Mouse (Mus musculus): ENCODE results near the gene 4632433K11Rik.

DNA sequence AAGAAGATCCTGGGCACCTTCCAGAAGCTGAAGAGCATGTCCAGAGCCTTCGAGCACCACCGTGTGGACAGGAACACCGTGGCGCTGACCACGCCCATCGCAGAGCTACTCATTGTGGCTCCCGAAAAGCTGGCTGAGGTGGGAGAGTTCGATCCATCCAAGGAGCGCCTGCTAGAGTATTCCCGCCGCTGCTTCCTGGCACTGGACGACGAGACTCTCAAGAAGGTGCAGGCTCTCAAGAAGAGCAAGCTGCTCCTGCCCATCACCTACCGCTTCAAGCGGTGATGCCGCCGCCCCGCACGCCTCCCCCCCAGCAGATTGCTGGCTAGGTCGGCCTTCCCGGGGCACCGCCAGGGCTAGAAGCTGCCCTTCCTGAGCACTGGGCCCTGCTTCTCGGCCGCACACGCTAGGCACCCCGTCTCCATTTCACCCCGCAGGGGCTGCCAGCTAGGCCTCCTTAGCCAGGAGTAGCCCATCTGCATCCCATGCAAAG, 26.4 kb downstream of the 4632433K11Rik start:
- peak; percentile 36 to 72 (median 69); a peak in 5 of 6 replicates for TF ChIP-seq CTCF (IDR thresholded peaks at IDR 0.05 in 2 of 3, conservative IDR thresholded peaks at IDR 0.05 in 1 of 3; ENCODE audit: control insufficient read depth in 1 of 3, insufficient read depth in 1 of 3, low read depth in 2 of 3, low read length in 3 of 3, poor library complexity in 1 of 3, severe bottlenecking in 1 of 3)
- no peak for TF ChIP-seq BHLHE40 (IDR thresholded peaks at IDR 0.05; ENCODE audit: borderline replicate concordance, low read depth, low read length)
- no peak; the same call in 1 of the 2 replicates for TF ChIP-seq MAX (IDR thresholded peaks at IDR 0.05; ENCODE audit: low read length)
- TF ChIP-seq POLR2A (IDR thresholded peaks at IDR 0.05; ENCODE audit: control insufficient read depth in 1 of 2, insufficient read depth in 1 of 2, low read depth in 1 of 2, low read length in 2 of 2, poor library complexity in 1 of 2) = no peak
- no peak for TF ChIP-seq NRF1 (IDR thresholded peaks at IDR 0.05; ENCODE audit: insufficient read depth, low read depth, low read length, poor library complexity, severe bottlenecking)
- TF ChIP-seq UBTF (IDR thresholded peaks at IDR 0.05; ENCODE audit: borderline replicate concordance, insufficient read depth, low read depth, low read length) = no peak
- no peak for TF ChIP-seq ZMIZ1 (IDR thresholded peaks at IDR 0.05; ENCODE audit: low read depth, low read length)
- TF ChIP-seq MEF2A (IDR thresholded peaks at IDR 0.05; ENCODE audit: extremely low read depth, insufficient replicate concordance, low read depth, low read length, poor library complexity, severe bottlenecking) = no peak
- no peak for TF ChIP-seq TAL1 (IDR thresholded peaks at IDR 0.05; ENCODE audit: low read length)
- TF ChIP-seq TBP (IDR thresholded peaks at IDR 0.05; ENCODE audit: low read depth, low read length) = no peak; the same call in 1 of the 2 replicates
- no peak for TF ChIP-seq EP300 (IDR thresholded peaks at IDR 0.05; ENCODE audit: low read depth in 1 of 2, low read length in 2 of 2)
- TF ChIP-seq GABPA (IDR thresholded peaks at IDR 0.05; ENCODE audit: low read depth, low read length) = no peak
- no peak for TF ChIP-seq MYC (IDR thresholded peaks at IDR 0.05; ENCODE audit: low read depth, low read length)
